In genomic region chr19:53140044-53140803, GRCm38 (mm10) we compare ENCODE assay signal across 8 mouse cellular contexts. TPM values are rescaled to one million over a fixed set of nuclear protein-coding genes. Genes with fewer than 3 reads are reported as not detected.
DNase-seq lines count a peak whose midpoint lies in the region; ATAC-seq and TF ChIP-seq lines count a peak whose summit lies in the region.

TSS of gene Add3 (plus strand) at chr19:53140443.

- no peak for TF ChIP-seq CTCF in cerebellum, adult 2 months (IDR thresholded peaks at IDR 0.05; ENCODE audit: borderline replicate concordance, insufficient read depth, low read depth, low read length)
- TF ChIP-seq CTCF in forebrain, postnatal 0 days (IDR thresholded peaks at IDR 0.05; ENCODE audit: low read depth): peak; percentile 38

- peak within 1 kb of the TSS; percentile 49 to 89; a peak in 2 of 4 replicates for H3K4me3 ChIP-seq in ES-E14 (ENCODE audit: insufficient read depth in 1 of 2, low read depth in 1 of 2, low read length in 2 of 2, poor library complexity in 1 of 2, severe bottlenecking in 1 of 2)
- peak within 1 kb of the TSS; percentile 72 for H3K4me3 ChIP-seq in cerebellum, adult 2 months (replicated peaks; ENCODE audit: insufficient read depth, low read depth, low read length)
- peak within 1 kb of the TSS; percentile 94 for H3K4me3 ChIP-seq in forebrain, postnatal 0 days (ENCODE audit: low read depth, low read length)
- peak within 1 kb of the TSS; percentile 88 for H3K4me3 ChIP-seq in liver, embryonic 15.5 days (replicated peaks)
- H3K4me3 ChIP-seq in neural tube, embryonic 12.5 days: peak within 1 kb of the TSS; percentile 83

- H3K4me1 ChIP-seq in ES-E14 (ENCODE audit: control insufficient read depth in 2 of 2, insufficient read depth in 2 of 2, low read length in 2 of 2, poor library complexity in 1 of 2): peaks cover 3 to 5% of the 10 kb centered on the region in 2 experiments; a peak in 1 of 4 replicates
- no peaks in the 10 kb centered on the region; the same call in 1 of the 2 replicates for H3K4me1 ChIP-seq in cerebellum, adult 2 months (ENCODE audit: control insufficient read depth, insufficient read depth, low read length)
- peaks cover 11% of the 10 kb centered on the region; the same call in 1 of the 2 replicates for H3K4me1 ChIP-seq in forebrain, postnatal 0 days (ENCODE audit: insufficient read depth)
- H3K4me1 ChIP-seq in liver, embryonic 15.5 days (replicated peaks): peaks cover 45% of the 10 kb centered on the region
- H3K4me1 ChIP-seq in neural tube, embryonic 12.5 days: peaks cover 32% of the 10 kb centered on the region

- TF ChIP-seq POLR2A in cerebellum, adult 2 months (IDR thresholded peaks at IDR 0.05; ENCODE audit: borderline replicate concordance, insufficient read depth, low read length): peak; percentile 51; the same call in 1 of the 2 replicates

- intact Hi-C loops in heart, postnatal 14 days (cut with DNase I): loop anchor here (5.0 kb wide), 3 partner anchors 52 to 187 kb away; partner anchors contain the start of gene Xpnpep1

- no peak for DNase-seq in ES-E14 (ENCODE audit: low read depth, low spot score)
- peak; percentile 70 to 79 for DNase-seq in cerebellum, adult 2 months
- DNase-seq in forebrain, postnatal 0 days: peak; percentile 77
- DNase-seq in heart, postnatal 14 days: peak; percentile 64
- no peak for DNase-seq in large intestine, adult 2 months (ENCODE audit: low read depth, low spot score)
- peak; percentile 25 to 26 for DNase-seq in thymus, adult 18-20 months

- in situ Hi-C loops in ES-E14 (cut with MboI; ENCODE audit: low sequenced_read_pairs in 2 of 2, unreplicated experiment in 2 of 2): no loop called here

- H3K4me2 ChIP-seq in forebrain, postnatal 0 days (ENCODE audit: low read depth): peak within 1 kb of the TSS; percentile 97
- peak within 1 kb of the TSS; percentile 100 for H3K4me2 ChIP-seq in liver, embryonic 15.5 days
- peak within 1 kb of the TSS; percentile 92 for H3K4me2 ChIP-seq in neural tube, embryonic 12.5 days (replicated peaks)

- 0 out of 2 replicates have a peak within 1 kb of the TSS, but pooled peaks have one; percentile 31 for H3K9ac ChIP-seq in ES-E14 (ENCODE audit: insufficient read depth, low read depth, low read length, poor library complexity, severe bottlenecking)
- H3K9ac ChIP-seq in forebrain, postnatal 0 days: peak within 1 kb of the TSS; percentile 58
- H3K9ac ChIP-seq in liver, embryonic 15.5 days: peak within 1 kb of the TSS; percentile 51
- H3K9ac ChIP-seq in neural tube, embryonic 12.5 days: peak within 1 kb of the TSS; percentile 55; the same call in 1 of the 2 replicates

- no peak for ATAC-seq in forebrain, postnatal 0 days
- ATAC-seq in liver, embryonic 15.5 days (ENCODE audit: insufficient read depth): no peak
- no peak for ATAC-seq in neural tube, embryonic 12.5 days (ENCODE audit: low FRiP score, low read depth)

- no peaks in the 10 kb centered on the region for H3K36me3 ChIP-seq in ES-E14 (ENCODE audit: control insufficient read depth, insufficient read depth, low read length, poor library complexity, severe bottlenecking)
- H3K36me3 ChIP-seq in forebrain, postnatal 0 days (ENCODE audit: insufficient read depth): no peaks in the 10 kb centered on the region
- H3K36me3 ChIP-seq in liver, embryonic 15.5 days (replicated peaks): no peaks in the 10 kb centered on the region
- no peaks in the 10 kb centered on the region for H3K36me3 ChIP-seq in neural tube, embryonic 12.5 days

- no peaks in the 10 kb centered on the region for H3K27me3 ChIP-seq in cerebellum, adult 2 months (ENCODE audit: control insufficient read depth, insufficient read depth, low read length)
- H3K27me3 ChIP-seq in forebrain, postnatal 0 days (ENCODE audit: insufficient read depth, low read length): no peaks in the 10 kb centered on the region
- peaks cover 25% of the 10 kb centered on the region for H3K27me3 ChIP-seq in liver, embryonic 15.5 days
- H3K27me3 ChIP-seq in neural tube, embryonic 12.5 days (replicated peaks): no peaks in the 10 kb centered on the region; the same call in 1 of the 2 replicates

- H3K27ac ChIP-seq in ES-E14 (ENCODE audit: insufficient read depth, low read depth, low read length, poor library complexity, severe bottlenecking): no peak within 1 kb of the TSS
- peak within 1 kb of the TSS; percentile 69 for H3K27ac ChIP-seq in cerebellum, adult 2 months (ENCODE audit: insufficient read depth, low read length)
- peak within 1 kb of the TSS; percentile 84 for H3K27ac ChIP-seq in forebrain, postnatal 0 days (ENCODE audit: low read depth, low read length)
- peak within 1 kb of the TSS; percentile 67 for H3K27ac ChIP-seq in liver, embryonic 15.5 days (replicated peaks)
- no peak within 1 kb of the TSS for H3K27ac ChIP-seq in neural tube, embryonic 12.5 days

- WGBS in cerebellum, adult 2 months: 5% methylated on average over 24 of the region's 24 CpGs
- WGBS in forebrain, postnatal 0 days: 4% methylated on average over 24 of the region's 24 CpGs
- WGBS in large intestine, adult 2 months: 7% methylated on average over 24 of the region's 24 CpGs
- 6% methylated on average over 24 of the region's 24 CpGs for WGBS in liver, embryonic 15.5 days (ENCODE audit: insufficient replicate concordance)
- 6% methylated on average over 24 of the region's 24 CpGs for WGBS in neural tube, embryonic 12.5 days

- no peaks in the 10 kb centered on the region for H3K9me3 ChIP-seq in ES-E14 (ENCODE audit: control insufficient read depth, insufficient read depth, low read depth, low read length)
- no peaks in the 10 kb centered on the region for H3K9me3 ChIP-seq in forebrain, postnatal 0 days (ENCODE audit: low read length)
- no peaks in the 10 kb centered on the region for H3K9me3 ChIP-seq in liver, embryonic 15.5 days (replicated peaks)
- H3K9me3 ChIP-seq in neural tube, embryonic 12.5 days: no peaks in the 10 kb centered on the region

TF ChIP-seq in ES-E14, 5 proteins besides CTCF, POLR2A, EP300 and RAD21:
- TF ChIP-seq CHD2 (IDR thresholded peaks at IDR 0.05; ENCODE audit: low read depth, low read length) (no peak), ZC3H11A (IDR thresholded peaks at IDR 0.05; ENCODE audit: borderline replicate concordance, low read depth, low read length) (no peak), MAFK (IDR thresholded peaks at IDR 0.05; ENCODE audit: insufficient read depth, low read depth, low read length) (no peak), HCFC1 (IDR thresholded peaks at IDR 0.05; ENCODE audit: borderline replicate concordance, insufficient read depth, low read length) (no peak), ZNF384 (IDR thresholded peaks at IDR 0.05; ENCODE audit: low read depth, low read length) (no peak)

RNA-seq across cellular contexts. Expression of gene Add3, which starts in this region (rescaled TPM):
- 8.5 and 11.8 TPM in 2 replicates for total RNA-seq in ES-E14 (2012; rRNA removed)
- 80.2 and 89.4 TPM in 2 replicates for polyA plus RNA-seq in cerebellum, adult 2 months (2012; rRNA removed)
- total RNA-seq in forebrain, postnatal 0 days (2014; rRNA removed): 51.9 and 52.6 TPM in 2 replicates
- 35.9 and 52.3 TPM in 2 replicates for polyA plus RNA-seq in forebrain, postnatal 0 days (2015; fragmentation: Nextera tagmentation; extraction: Ambion mirVana)
- 10 to 100 TPM; 63.4 to 65.2 TPM for total RNA-seq in heart, postnatal 14 days (2021)
- polyA plus RNA-seq in large intestine, adult 2 months (2012; rRNA removed): 28.0 and 44.9 TPM in 2 replicates
- polyA plus RNA-seq in liver, embryonic 15.5 days (2015; fragmentation: Nextera tagmentation; extraction: Ambion mirVana): 26.2 and 28.3 TPM in 2 replicates
- 44.8 and 45.9 TPM in 2 replicates for polyA plus RNA-seq in neural tube, embryonic 12.5 days (2016; fragmentation: Nextera tagmentation; extraction: Ambion mirVana)

Comparison
In these comparisons a context has a peak if more than half of its experiments do, and no peak if none do; other contexts are left out.
1. DNase-seq: peak in cerebellum, adult 2 months (2 of 2), forebrain, postnatal 0 days (single experiment), heart, postnatal 14 days (2 of 2) and thymus, adult 18-20 months (2 of 2); none in ES-E14 (single experiment) and large intestine, adult 2 months (single experiment).
2. H3K27ac ChIP-seq: peak in cerebellum, adult 2 months (single experiment), forebrain, postnatal 0 days (single experiment) and liver, embryonic 15.5 days (single experiment); none in ES-E14 (single experiment) and neural tube, embryonic 12.5 days (single experiment).
3. Peak in every context shown above with its lines, with median percentiles within 50 percentile points of each other: H3K4me3 ChIP-seq, H3K9ac ChIP-seq and H3K4me2 ChIP-seq.